Mouse (Mus musculus): ENCODE data around the gene Rpl19. TPM values are rescaled to one million over a fixed set of nuclear protein-coding genes. Genes with fewer than 3 reads are reported as not detected.

Rpl19 gene
- total and polyA plus RNA-seq, 3 experiments: 2,949 to 5,259 (median 3,446) TPM

GRCm38 (mm10) chr11:98034061-98034460 is 7.6 kb downstream of the Rpl19 start:
- Histone ChIP-seq H3K27ac (ENCODE audit: insufficient read depth, low read depth) (no peak overlapping the region), H3K27me3 (replicated peaks) (no peaks in the 10 kb centered on the region), H3K9me3 (replicated peaks; ENCODE audit: low read length) (no peaks in the 10 kb centered on the region), H3K4me2 (ENCODE audit: insufficient read depth, low read depth, poor library complexity, severe bottlenecking) (no peak overlapping the region), H3K36me3 (replicated peaks in 1 of 2; ENCODE audit: control insufficient read depth in 1 of 2, insufficient read depth in 1 of 2, low read length in 1 of 2) (peaks cover 22 to 26% of the 10 kb centered on the region in 2 experiments), H3K4me3 (replicated peaks in 1 of 3; ENCODE audit: low read depth in 2 of 3, low read length in 2 of 3, poor library complexity in 1 of 3) (no peak overlapping the region), H3K79me2 (replicated peaks; ENCODE audit: control insufficient read depth, extremely low read depth, insufficient read depth, poor library complexity, severe bottlenecking) (no peaks in the 10 kb centered on the region), H3K4me1 (ENCODE audit: control insufficient read depth in 1 of 2, insufficient read depth in 2 of 2) (peaks cover 9 to 10% of the 10 kb centered on the region in 2 experiments), H3K9ac (ENCODE audit: insufficient read depth, low read depth) (no peak overlapping the region)
- TF ChIP-seq E2F4 (IDR thresholded peaks at IDR 0.05; ENCODE audit: insufficient replicate concordance, low read depth, low read length) (no peak), ZKSCAN1 (IDR thresholded peaks at IDR 0.05; ENCODE audit: borderline replicate concordance, low read depth, low read length) (no peak), MAX (IDR thresholded peaks at IDR 0.05; ENCODE audit: low read length) (no peak), USF1 (IDR thresholded peaks at IDR 0.05; ENCODE audit: low read depth, low read length) (no peak), CHD1 (IDR thresholded peaks at IDR 0.05; ENCODE audit: low read depth, low read length) (no peak), ETS1 (conservative IDR thresholded peaks at IDR 0.05; ENCODE audit: low read depth, low read length) (no peak)
- in situ Hi-C loops (cut with MboI; ENCODE audit: low pct_ligation_motif_present, low pct_unique_long_range_greater_than_20kb, low sequenced_read_pairs) (no loop called here), dilution Hi-C loops (cut with MboI; ENCODE audit: extremely low pct_ligation_motif_present, extremely low pct_unique_long_range_greater_than_20kb, low sequenced_read_pairs) (no loop called here)
- no peak for DNase-seq (ENCODE audit: extremely low read depth)

DNA sequence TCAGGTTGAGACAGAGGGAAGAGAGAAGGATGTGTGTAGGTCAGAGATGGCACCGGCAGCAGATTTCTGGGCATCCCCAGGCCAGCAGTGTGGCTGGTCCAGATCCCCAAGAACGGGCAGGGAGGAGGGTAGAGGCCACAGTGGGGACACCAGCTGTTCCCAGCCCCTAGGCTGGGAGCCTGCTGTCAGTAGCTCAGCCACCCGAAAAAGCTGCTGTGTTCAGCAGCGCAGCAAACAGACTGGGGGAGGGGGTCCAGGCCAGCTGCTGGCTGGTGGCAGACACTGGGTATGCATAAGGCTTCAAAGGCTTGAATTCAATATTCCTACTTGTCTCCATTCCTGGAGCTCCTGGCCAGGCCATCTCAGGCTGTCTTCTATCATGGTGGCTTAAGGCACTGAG is 8.3 kb downstream of the Rpl19 start:
- in situ Hi-C loops (cut with MboI; ENCODE audit: low pct_ligation_motif_present, low pct_unique_long_range_greater_than_20kb, low sequenced_read_pairs): no loop called here

DNA sequence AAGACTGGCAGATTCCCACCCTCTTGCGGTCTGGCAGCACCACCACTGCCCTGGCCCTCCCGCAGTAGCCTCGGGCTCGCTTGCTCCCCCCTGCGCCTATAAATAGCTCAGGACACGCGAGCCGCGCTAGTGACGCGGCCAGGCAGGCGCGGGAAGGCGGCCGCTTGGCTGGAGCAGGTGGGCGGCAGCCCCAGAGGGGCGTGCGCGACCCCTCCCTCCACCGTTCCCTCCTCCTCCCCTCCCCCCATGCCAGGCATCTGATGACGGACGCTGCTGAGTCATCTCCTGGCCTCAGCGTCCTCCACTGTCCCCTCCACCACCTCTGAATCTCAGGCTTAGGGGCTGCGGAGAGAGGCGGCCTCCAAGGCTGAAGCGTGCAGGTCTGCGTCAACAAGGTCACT is 9.5 kb downstream of the Rpl19 start:
- H3K4me2 ChIP-seq (ENCODE audit: insufficient read depth, low read depth, poor library complexity, severe bottlenecking): peak overlapping the region; percentile 37; the same call in 1 of the 2 replicates
- H3K36me3 ChIP-seq (replicated peaks in 1 of 2; ENCODE audit: control insufficient read depth in 1 of 2, insufficient read depth in 1 of 2, low read length in 1 of 2): peaks cover 4 to 7% of the 10 kb centered on the region in 2 experiments
- in situ Hi-C loops (cut with MboI; ENCODE audit: low pct_ligation_motif_present, low pct_unique_long_range_greater_than_20kb, low sequenced_read_pairs): no loop called here
- dilution Hi-C loops (cut with MboI; ENCODE audit: extremely low pct_ligation_motif_present, extremely low pct_unique_long_range_greater_than_20kb, low sequenced_read_pairs): no loop called here
- no peaks in the 10 kb centered on the region for H3K9me3 ChIP-seq (replicated peaks; ENCODE audit: low read length)
- H3K27ac ChIP-seq (ENCODE audit: insufficient read depth, low read depth): no peak overlapping the region
- H3K79me2 ChIP-seq (replicated peaks; ENCODE audit: control insufficient read depth, extremely low read depth, insufficient read depth, poor library complexity, severe bottlenecking): no peaks in the 10 kb centered on the region
- peak overlapping the region in 1 of 3 experiments; percentile 2 for H3K4me3 ChIP-seq (replicated peaks in 1 of 3; ENCODE audit: low read depth in 2 of 3, low read length in 2 of 3, poor library complexity in 1 of 3)
- no peaks in the 10 kb centered on the region for H3K27me3 ChIP-seq (replicated peaks)
- no peak for DNase-seq (ENCODE audit: extremely low read depth)
- no peak overlapping the region for H3K9ac ChIP-seq (ENCODE audit: insufficient read depth, low read depth)
- TF ChIP-seq MAFK (IDR thresholded peaks at IDR 0.05; ENCODE audit: insufficient replicate concordance, low read length): peak; percentile 26; the same call in 1 of the 2 replicates
- TF ChIP-seq EP300 (IDR thresholded peaks at IDR 0.05; ENCODE audit: low read length): no peak
- TF ChIP-seq MEF2A (IDR thresholded peaks at IDR 0.05; ENCODE audit: borderline replicate concordance, low read depth, low read length): peak; percentile 59; the same call in 1 of the 2 replicates
- H3K4me1 ChIP-seq (ENCODE audit: control insufficient read depth in 1 of 2, insufficient read depth in 2 of 2): peaks cover 2 to 9% of the 10 kb centered on the region in 2 experiments; a peak in 2 of 4 replicates

More for the DNA sequence above, 8.3 kb downstream of the Rpl19 start:
- H3K27me3 ChIP-seq (replicated peaks): no peaks in the 10 kb centered on the region
- no peaks in the 10 kb centered on the region for H3K79me2 ChIP-seq (replicated peaks; ENCODE audit: control insufficient read depth, extremely low read depth, insufficient read depth, poor library complexity, severe bottlenecking)
- peaks cover 2 to 9% of the 10 kb centered on the region in 2 experiments; a peak in 3 of 4 replicates for H3K4me1 ChIP-seq (ENCODE audit: control insufficient read depth in 1 of 2, insufficient read depth in 2 of 2)
- H3K9me3 ChIP-seq (replicated peaks; ENCODE audit: low read length): no peaks in the 10 kb centered on the region
- DNase-seq (ENCODE audit: extremely low read depth): no peak
- no peak overlapping the region for H3K27ac ChIP-seq (ENCODE audit: insufficient read depth, low read depth)
- dilution Hi-C loops (cut with MboI; ENCODE audit: extremely low pct_ligation_motif_present, extremely low pct_unique_long_range_greater_than_20kb, low sequenced_read_pairs): no loop called here
- no peak overlapping the region for H3K4me2 ChIP-seq (ENCODE audit: insufficient read depth, low read depth, poor library complexity, severe bottlenecking)
- H3K9ac ChIP-seq (ENCODE audit: insufficient read depth, low read depth): no peak overlapping the region
- TF ChIP-seq JUND (conservative IDR thresholded peaks at IDR 0.05; ENCODE audit: low read depth, low read length) (no peak), UBTF (IDR thresholded peaks at IDR 0.05; ENCODE audit: low read depth, low read length) (no peak), ZNF384 (IDR thresholded peaks at IDR 0.05; ENCODE audit: low read depth, low read length) (no peak), MAFK (IDR thresholded peaks at IDR 0.05; ENCODE audit: insufficient replicate concordance, low read length) (no peak), MYC (IDR thresholded peaks at IDR 0.05; ENCODE audit: low read depth, low read length) (no peak), USF2 (conservative IDR thresholded peaks at IDR 0.05; ENCODE audit: low read depth, low read length) (no peak), E2F4 (IDR thresholded peaks at IDR 0.05; ENCODE audit: insufficient replicate concordance, low read depth, low read length) (no peak), MXI1 (IDR thresholded peaks at IDR 0.05; ENCODE audit: low read depth, low read length) (no peak), TBP (conservative IDR thresholded peaks at IDR 0.05; ENCODE audit: low read depth, low read length) (no peak), ELF1 (IDR thresholded peaks at IDR 0.05; ENCODE audit: low read depth, low read length) (no peak), EP300 (IDR thresholded peaks at IDR 0.05; ENCODE audit: low read length) (no peak), ETS1 (conservative IDR thresholded peaks at IDR 0.05; ENCODE audit: low read depth, low read length) (no peak), MAZ (IDR thresholded peaks at IDR 0.05; ENCODE audit: low read depth, low read length) (no peak), NRF1 (IDR thresholded peaks at IDR 0.05; ENCODE audit: low read depth, low read length) (no peak), BHLHE40 (IDR thresholded peaks at IDR 0.05; ENCODE audit: low read depth, low read length) (no peak)
- no peak overlapping the region for H3K4me3 ChIP-seq (replicated peaks in 1 of 3; ENCODE audit: low read depth in 2 of 3, low read length in 2 of 3, poor library complexity in 1 of 3)
- peaks cover 15 to 18% of the 10 kb centered on the region in 2 experiments for H3K36me3 ChIP-seq (replicated peaks in 1 of 2; ENCODE audit: control insufficient read depth in 1 of 2, insufficient read depth in 1 of 2, low read length in 1 of 2)

All from CH12.LX (cell line).